Mouse (Mus musculus) lung, postnatal 0 days (tissue): ENCODE data around the gene Map3k14. TPM values are rescaled to one million over a fixed set of nuclear protein-coding genes. Genes with fewer than 3 reads are reported as not detected.

Experiments used
- ATAC-seq: fragments of 200-750 bp; cut with Nextera tagmentation; 2 replicates; pipeline ENCODE4 v1.8.0; 2017; ENCODE audit warnings: moderate library complexity
- DNase-seq: peaks from one replicate; pipeline ENCODE4 v3.0.0-alpha.2; 2016; ENCODE audit warnings: low spot score
- H3K27ac ChIP-seq: fragments of 300-500 bp; sonication (generic); 2 replicates; pipeline ENCODE4 v1.5.1; 2014; ENCODE audit warnings: antibody characterized with exemption, mild to moderate bottlenecking, low read length, mixed read lengths
- H3K27me3 ChIP-seq: fragments of 300-500 bp; sonication (generic); replicated peaks from 2 replicates; pipeline ENCODE4 v1.6.1; 2014; ENCODE audit warnings: low read length, mixed read lengths; ENCODE audit not compliant: insufficient read depth
- H3K36me3 ChIP-seq: fragments of 300-500 bp; sonication (generic); 2 replicates; pipeline ENCODE4 v1.6.1; 2014; ENCODE audit warnings: low read length, mixed read lengths; ENCODE audit not compliant: insufficient read depth
- H3K4me1 ChIP-seq: fragments of 300-500 bp; sonication (generic); 2 replicates; pipeline ENCODE4 v1.6.1; 2014; ENCODE audit warnings: antibody characterized with exemption, low read depth, low read length, mixed read lengths; ENCODE audit not compliant: insufficient read depth
- H3K4me2 ChIP-seq: fragments of 300-500 bp; sonication (generic); replicated peaks from 2 replicates; pipeline ENCODE4 v1.6.1; 2014; ENCODE audit warnings: low read depth, mild to moderate bottlenecking, low read length, moderate library complexity, mixed read lengths
- H3K4me3 ChIP-seq: fragments of 300-500 bp; sonication (generic); 2 replicates; pipeline ENCODE4 v1.5.1; 2014; ENCODE audit warnings: low read depth, low read length
- H3K9ac ChIP-seq: fragments of 300-500 bp; sonication (generic); replicated peaks from 2 replicates; pipeline ENCODE4 v1.6.1; 2014; ENCODE audit warnings: low read depth, mild to moderate bottlenecking
- H3K9me3 ChIP-seq: fragments of 300-500 bp; sonication (generic); 2 replicates; pipeline ENCODE4 v1.6.1; 2016; ENCODE audit warnings: low read length, mixed read lengths
- CTCF ChIP-seq: IDR thresholded peaks from 2 replicates; pipeline ENCODE4 v1.5.1; 2016; ENCODE audit warnings: antibody characterized with exemption, mild to moderate bottlenecking
- EP300 ChIP-seq: IDR thresholded peaks from 2 replicates; pipeline ENCODE4 v1.6.1; 2016; ENCODE audit warnings: antibody characterized with exemption, mild to moderate bottlenecking, control low read depth
- WGBS: fragments of 180-500 bp; shearing (Covaris S2); extraction: QIAGEN DNeasy Blood & Tissue Kit; methylation state at CpG from one replicate; pipeline ENCODE4 v1.1.7; 2014; 5-methylcytosine and 5-hydroxymethylcytosine counted together
- polyA plus RNA-seq: library from polyadenylated mRNA; unstranded; fragments of >200 nt; fragmentation: Nextera tagmentation; extraction: Ambion mirVana; gene quantifications from 2 replicates; pipeline ENCODE4 v1.2.1, GENCODE M21; 2015

Map3k14 gene
- polyA plus RNA-seq, 1 experiment from 2014 or later: 2.6 TPM

DNA sequence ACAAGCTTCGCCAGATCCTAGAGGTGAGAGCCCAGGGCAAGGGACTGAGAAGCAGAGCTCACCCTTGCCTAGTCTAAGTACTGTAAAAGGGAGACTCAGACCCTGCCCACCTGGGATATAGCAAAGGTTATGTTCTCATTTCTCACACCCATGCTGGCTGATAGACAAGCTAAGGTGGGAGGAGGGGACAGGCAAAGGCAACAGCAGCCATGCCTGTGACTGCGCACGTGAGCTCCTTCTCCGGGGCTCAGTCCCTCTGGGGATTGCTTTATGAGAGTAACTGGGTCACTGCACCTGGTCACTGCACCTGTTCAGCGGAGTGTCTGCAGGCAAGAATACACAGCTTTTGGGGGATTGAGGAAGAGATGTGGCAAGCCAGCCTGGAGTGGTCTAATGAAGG, 71.6 kb downstream of the Map3k14 start:
- Histone ChIP-seq H3K27me3 (peaks cover 24% of the 10 kb centered on the region), H3K36me3 (no peaks in the 10 kb centered on the region), H3K4me3 (no peak overlapping the region), H3K4me1 (peaks cover 3% of the 10 kb centered on the region), H3K4me2 (no peak overlapping the region), H3K9ac (no peak overlapping the region), H3K9me3 (no peaks in the 10 kb centered on the region), H3K27ac (no peak overlapping the region)
- TF ChIP-seq CTCF: no peak
- no peak for TF ChIP-seq EP300
- 85% methylated on average over 5 of the region's 5 CpGs for whole genome bisulfite sequencing
- no peak for DNase-seq
- ATAC-seq: no peak

DNA sequence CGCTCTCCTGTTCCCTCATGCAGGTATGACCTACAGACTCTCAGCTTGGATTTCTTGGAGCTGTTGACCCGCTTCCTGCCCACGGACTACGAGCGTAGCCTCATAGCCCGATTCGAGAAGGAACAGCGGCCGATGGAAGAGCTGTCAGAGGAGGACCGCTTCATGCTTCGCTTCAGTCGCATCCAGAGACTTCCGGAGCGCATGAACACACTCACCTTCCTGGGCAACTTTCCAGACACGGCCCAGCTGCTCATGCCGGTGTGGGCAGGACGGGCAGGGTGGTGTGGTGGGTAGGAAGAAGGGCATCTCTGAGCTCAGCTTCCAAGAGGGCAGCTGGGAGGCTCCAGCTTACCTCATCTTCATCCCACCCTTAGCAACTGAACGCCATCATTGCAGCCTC, 72.0 kb downstream of the Map3k14 start:
- no peak overlapping the region for H3K9ac ChIP-seq
- TF ChIP-seq CTCF: no peak
- no peak for TF ChIP-seq EP300
- ATAC-seq (no peak), DNase-seq (no peak)
- H3K9me3 ChIP-seq: no peaks in the 10 kb centered on the region
- no peak overlapping the region for H3K4me2 ChIP-seq
- no peak overlapping the region for H3K27ac ChIP-seq
- H3K4me1 ChIP-seq: peaks cover 3% of the 10 kb centered on the region
- WGBS: 72% methylated on average over 18 of the region's 18 CpGs
- H3K27me3 ChIP-seq: peaks cover 24% of the 10 kb centered on the region
- H3K4me3 ChIP-seq: no peak overlapping the region
- H3K36me3 ChIP-seq: no peaks in the 10 kb centered on the region

DNA sequence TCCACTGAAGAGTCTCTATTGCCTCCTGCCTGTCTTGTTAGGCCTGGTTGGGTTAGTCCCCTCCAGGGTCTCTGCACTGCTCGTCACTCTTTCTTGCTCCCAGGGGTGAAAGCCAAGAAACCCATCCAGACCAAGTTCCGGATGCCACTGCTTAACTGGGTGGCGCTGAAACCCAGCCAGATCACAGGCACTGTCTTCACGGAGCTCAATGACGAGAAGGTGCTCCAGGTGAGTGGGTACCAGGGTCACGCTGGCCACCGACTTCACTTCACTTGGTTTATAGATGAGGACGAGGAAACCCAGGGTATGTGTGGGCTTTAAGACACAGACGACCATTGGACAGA, 73.5 kb downstream of the Map3k14 start:
- H3K9me3 ChIP-seq: no peaks in the 10 kb centered on the region
- 38% methylated on average over 9 of the region's 9 CpGs for WGBS
- H3K27ac ChIP-seq: no peak overlapping the region
- ATAC-seq (no peak), DNase-seq (no peak)
- H3K27me3 ChIP-seq: peaks cover 27% of the 10 kb centered on the region
- no peaks in the 10 kb centered on the region for H3K4me1 ChIP-seq
- no peak for TF ChIP-seq CTCF
- no peak for TF ChIP-seq EP300
- H3K4me3 ChIP-seq: no peak overlapping the region
- no peak overlapping the region for H3K4me2 ChIP-seq
- H3K9ac ChIP-seq: no peak overlapping the region
- H3K36me3 ChIP-seq: no peaks in the 10 kb centered on the region

DNA sequence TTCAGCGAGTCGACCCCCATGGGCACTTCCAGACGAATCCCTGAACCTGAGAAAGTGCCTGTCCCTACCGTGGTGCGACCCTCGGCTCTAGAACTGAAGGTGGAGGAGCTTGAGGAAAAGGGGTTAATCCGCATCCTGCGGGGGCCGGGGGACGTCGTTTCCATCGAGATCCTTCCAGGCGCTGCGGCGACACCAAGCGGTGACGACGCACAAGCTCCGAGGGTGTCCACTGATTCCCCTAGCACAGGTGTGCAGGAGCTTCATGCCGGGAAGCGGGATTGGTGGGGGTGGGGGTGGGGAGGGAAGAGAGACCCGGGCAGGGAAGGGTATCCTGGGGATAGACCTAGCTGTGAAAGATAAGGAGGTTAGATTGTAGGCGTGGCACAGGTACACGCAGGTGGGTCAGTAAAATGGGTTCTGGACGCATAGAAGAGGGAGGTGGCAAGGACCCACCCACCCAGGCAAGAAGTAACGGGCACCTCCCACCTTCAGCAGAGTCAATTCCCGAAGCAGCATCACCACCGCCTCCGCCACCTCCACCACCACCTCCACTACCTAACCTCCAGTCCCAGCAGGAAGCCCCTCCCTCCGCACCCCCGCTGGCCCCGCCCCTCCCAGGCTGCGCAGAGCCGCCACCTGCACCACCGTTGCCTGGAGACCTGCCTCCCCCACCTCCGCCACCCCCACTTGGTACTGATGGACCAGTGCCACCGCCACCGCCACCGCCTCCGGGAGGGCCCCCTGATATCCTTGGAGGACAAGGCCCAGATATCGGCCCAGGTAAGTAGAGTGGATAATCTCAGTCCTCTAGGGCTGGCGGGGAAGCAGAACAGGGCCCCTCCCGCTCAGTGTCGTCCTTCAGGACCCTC, 74.1 kb downstream of the Map3k14 start:
- H3K9me3 ChIP-seq: no peaks in the 10 kb centered on the region
- no peak overlapping the region; the same call in 1 of the 2 replicates for H3K4me3 ChIP-seq
- ATAC-seq: no peak
- H3K9ac ChIP-seq: no peak overlapping the region
- no peak overlapping the region for H3K27ac ChIP-seq
- TF ChIP-seq CTCF (peak; percentile 59), EP300 (no peak)
- H3K27me3 ChIP-seq: peaks cover 27% of the 10 kb centered on the region
- 12% methylated on average over 40 of the region's 44 CpGs for WGBS
- H3K4me2 ChIP-seq: 0 out of 2 replicates have a peak overlapping the region, but pooled peaks have one; percentile 17
- DNase-seq: no peak
- no peaks in the 10 kb centered on the region for H3K4me1 ChIP-seq
- H3K36me3 ChIP-seq: no peaks in the 10 kb centered on the region

DNA sequence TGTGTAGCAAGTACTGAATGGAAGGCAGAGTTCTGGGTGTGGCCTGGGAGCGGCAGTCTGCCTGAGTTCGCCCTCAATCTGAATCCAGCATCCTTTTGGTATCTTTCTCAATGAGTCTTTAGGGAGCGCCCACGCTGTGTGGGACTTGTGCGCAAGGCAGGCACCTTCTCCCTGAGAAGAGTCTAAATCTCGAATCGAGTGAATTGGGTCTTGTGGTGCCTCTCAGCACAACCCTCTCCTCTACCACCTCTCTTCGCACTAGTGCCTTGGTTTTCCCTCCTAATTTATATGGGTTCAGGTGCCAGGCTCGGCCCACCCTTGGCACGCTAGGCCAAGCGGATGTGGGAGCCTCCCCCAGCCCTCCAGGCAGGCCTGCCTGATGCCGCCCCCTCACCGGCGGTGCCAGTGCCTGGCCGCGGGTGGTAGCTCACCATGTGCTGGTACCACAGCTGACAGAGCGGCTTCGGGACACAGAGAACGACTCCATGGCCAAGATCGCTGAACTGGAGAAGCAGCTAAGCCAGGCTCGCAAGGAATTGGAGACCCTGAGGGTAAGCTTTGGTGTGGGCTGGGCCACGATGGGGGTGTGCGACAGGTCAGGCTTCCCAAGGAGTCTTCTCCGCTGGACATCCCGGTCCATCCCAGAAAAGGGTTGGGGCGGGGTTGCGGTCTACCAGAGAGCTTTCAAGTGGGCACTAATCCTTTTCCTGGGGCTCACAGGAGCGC, 74.9 kb downstream of the Map3k14 start:
- H3K4me1 ChIP-seq: no peaks in the 10 kb centered on the region
- no peak for DNase-seq
- no peak overlapping the region for H3K27ac ChIP-seq
- H3K4me3 ChIP-seq: no peak overlapping the region; the same call in 1 of the 2 replicates
- H3K9ac ChIP-seq: no peak overlapping the region
- TF ChIP-seq EP300: no peak
- TF ChIP-seq CTCF: no peak
- 22% methylated on average over 28 of the region's 28 CpGs for WGBS
- H3K36me3 ChIP-seq: no peaks in the 10 kb centered on the region
- 0 out of 2 replicates have a peak overlapping the region, but pooled peaks have one; percentile 17 for H3K4me2 ChIP-seq
- H3K9me3 ChIP-seq: no peaks in the 10 kb centered on the region
- no peak for ATAC-seq
- H3K27me3 ChIP-seq: peaks cover 27% of the 10 kb centered on the region

DNA sequence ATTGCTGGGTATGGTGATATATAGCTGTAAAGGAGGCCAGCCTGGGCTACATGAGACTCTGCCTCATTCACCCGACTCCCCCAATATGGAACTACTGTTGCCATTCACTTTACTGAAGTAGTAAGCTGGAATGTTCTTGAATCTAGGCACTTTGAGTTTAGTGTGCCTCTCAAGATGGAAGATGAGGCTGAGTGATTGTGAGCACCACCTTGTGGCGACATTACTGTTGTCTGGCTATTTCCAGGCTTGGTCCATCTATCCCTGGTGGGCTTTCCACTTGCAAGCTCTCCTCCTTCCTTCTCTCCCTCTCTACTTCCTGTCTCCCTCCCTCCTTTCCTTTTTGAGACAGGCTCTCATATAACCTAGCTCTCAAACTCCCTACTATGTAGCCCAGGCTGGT, 82.4 kb downstream of the Map3k14 start:
- Histone ChIP-seq H3K27me3 (no peaks in the 10 kb centered on the region), H3K4me1 (no peaks in the 10 kb centered on the region), H3K4me2 (no peak overlapping the region), H3K36me3 (no peaks in the 10 kb centered on the region), H3K27ac (no peak overlapping the region), H3K4me3 (no peak overlapping the region), H3K9me3 (no peaks in the 10 kb centered on the region), H3K9ac (no peak overlapping the region)
- ATAC-seq (no peak), DNase-seq (peak; percentile 55)
- peak; percentile 80 for TF ChIP-seq CTCF
- TF ChIP-seq EP300: no peak
- WGBS: 40% methylated on average over 2 of the region's 2 CpGs
